Mouse (Mus musculus) megakaryocyte, embryonic 14.5 days (primary cell): ENCODE data around the gene Hsd11b1.

Source experiments
- FLI1 ChIP-seq: IDR thresholded peaks from 2 replicates; pipeline ENCODE4 v1.6.1; 2012; ENCODE audit warnings: low read length, inconsistent platforms, mixed read lengths
- GATA1 ChIP-seq: IDR thresholded peaks from 3 replicates; pipeline ENCODE4 v1.6.1; 2012; ENCODE audit warnings: mixed read lengths, low read length, inconsistent platforms, borderline replicate concordance

DNA sequence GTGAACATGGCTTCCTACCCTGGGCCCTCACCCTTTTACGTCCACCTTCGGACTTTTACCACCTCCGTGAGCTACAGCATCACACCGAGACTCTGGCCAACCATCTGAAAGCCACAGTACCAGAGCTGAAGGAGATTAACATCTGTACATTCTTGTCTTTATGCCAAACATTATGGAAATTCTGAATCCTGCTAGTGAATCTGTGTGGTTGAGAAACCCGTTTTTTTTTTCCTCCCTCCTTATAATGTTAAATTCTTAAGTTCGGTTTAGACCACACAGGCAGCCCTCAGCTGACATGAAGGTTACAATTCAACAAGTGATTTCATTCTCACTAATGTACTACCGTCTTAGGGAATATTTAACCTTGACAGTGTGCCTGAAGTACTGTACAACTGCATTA lies 28.9 kb downstream of the Hsd11b1 start:
- TF ChIP-seq FLI1 (no peak), GATA1 (no peak)
